Mouse (Mus musculus) right cerebral cortex, postnatal 4 days (tissue): ENCODE data around the gene Ndufv2.
"Not testable (repeated sequence)": the region's sequence is repeated elsewhere in the genome, so short reads cannot be mapped to it uniquely, and the experiment has no call there.

Source experiments
- DNase-seq: peaks from one replicate; pipeline ENCODE4 v3.0.0-alpha.2; 2022

Gene Ndufv2

DNA sequence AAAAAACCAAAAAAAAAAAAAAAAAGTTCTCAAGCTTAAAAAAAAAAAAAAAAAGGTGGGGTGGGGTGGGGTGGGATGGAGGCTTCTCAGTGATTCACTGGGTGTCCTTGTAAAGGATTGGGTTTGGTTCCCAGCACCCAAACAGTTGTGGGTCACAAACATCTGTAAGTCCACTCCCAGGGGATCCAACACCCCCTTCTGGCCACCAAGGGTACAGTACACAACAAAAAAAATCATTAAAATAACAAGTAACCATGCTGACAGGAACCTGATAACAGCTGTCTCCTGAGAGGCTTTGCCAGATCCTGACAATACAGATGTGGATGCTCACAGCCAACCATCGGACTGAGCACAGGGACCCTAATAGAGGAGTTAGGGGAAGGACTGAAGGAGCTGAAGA is 16.9 kb downstream of the Ndufv2 start:
- no peak for DNase-seq

- no peak for DNase-seq
These were observed 23.9 kb downstream of the Ndufv2 start for GRCm38 (mm10) chr17:66077437-66077850.

DNA sequence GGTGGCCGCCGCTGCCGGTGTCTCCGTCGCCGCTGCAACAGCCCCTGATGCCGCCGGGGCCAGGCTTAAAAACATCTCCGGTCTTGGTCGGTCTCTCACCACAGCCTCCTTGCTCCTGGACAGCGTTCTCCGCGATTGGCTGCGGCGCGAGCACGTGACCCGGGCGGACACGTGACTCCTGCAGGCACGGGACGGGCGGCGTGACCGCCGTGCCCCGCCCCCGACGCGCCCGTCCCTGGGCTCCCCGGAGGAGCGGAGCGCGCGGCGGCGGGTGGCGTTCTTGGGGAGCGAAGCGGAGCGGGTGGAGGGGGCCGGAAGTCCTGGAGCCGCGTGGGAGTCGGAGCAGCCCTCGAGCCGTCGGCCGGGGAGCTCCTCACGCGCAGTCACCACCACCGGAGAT is 24.4 kb downstream of the Ndufv2 start, which contains the start of gene Ankrd12:
Gene Ankrd12, minus strand, starts transcription at position 156 of the 400 bp plus-strand sequence.
- peak; percentile 95 for DNase-seq

GRCm38 (mm10) chr17:66076174-66076927 is 25.0 kb downstream of the Ndufv2 start:
- DNase-seq, result peak; percentile 52

GRCm38 (mm10) chr17:66075827-66076173 is 25.6 kb downstream of the Ndufv2 start:
- no peak for DNase-seq

DNA sequence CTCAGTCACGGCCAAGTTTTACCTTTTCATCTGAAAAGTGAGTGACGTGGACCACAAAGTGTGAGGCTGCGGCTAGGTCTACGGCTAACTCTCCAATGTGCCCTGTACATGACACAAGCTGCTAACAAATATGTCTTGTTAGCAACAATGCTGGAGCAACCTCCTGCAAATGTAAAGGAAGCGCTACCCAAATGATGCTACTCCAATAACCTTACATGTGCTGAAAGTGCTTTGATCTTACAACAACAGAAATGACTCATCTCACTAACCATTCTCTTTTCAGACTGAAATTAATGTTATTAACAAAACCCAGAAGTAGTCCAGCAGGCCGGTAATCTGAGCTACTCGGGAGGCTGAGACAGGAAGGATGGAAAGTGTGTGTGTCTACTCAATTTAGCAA is 27.4 kb downstream of the Ndufv2 start:
- DNase-seq, result no peak

GRCm38 (mm10) chr17:66069036-66069435 is 32.3 kb downstream of the Ndufv2 start:
- not testable (repeated sequence) for DNase-seq

- DNase-seq, result no peak
These were observed 36.2 kb downstream of the Ndufv2 start for GRCm38 (mm10) chr17:66065115-66065514.

DNA sequence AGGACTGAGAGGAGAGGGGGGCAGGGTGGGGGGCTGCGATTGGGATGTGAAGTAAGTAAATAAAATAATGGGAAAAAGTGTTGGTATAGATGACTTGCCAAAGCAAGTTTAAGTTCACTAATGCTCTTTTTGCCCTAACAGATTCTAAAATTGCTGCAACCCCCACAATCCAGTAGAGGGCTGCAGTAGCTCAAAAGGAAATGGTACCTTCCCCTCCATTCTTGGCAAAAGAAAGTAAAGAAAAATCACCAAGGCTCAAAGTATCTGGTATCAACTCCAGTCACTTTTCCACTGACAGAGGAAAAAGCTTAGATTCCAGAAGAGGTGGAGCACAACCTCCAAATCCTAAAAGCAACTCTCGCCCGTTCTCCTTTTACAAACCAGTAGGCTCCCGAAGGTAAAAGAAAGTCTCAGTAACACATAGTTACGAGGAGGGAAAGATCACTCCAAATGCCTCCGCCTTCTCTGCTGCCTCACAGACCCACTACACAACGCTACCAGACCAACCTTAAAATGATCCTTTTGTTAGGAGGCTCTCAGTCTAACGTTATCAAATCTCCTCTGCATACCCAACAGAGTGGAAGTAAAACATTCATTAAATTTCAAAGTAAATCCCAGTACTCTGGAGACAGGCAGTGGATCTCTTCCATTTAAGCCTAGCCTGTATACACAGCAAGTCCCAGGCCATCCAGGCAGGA is 40.0 kb downstream of the Ndufv2 start:
- no peak for DNase-seq

DNA sequence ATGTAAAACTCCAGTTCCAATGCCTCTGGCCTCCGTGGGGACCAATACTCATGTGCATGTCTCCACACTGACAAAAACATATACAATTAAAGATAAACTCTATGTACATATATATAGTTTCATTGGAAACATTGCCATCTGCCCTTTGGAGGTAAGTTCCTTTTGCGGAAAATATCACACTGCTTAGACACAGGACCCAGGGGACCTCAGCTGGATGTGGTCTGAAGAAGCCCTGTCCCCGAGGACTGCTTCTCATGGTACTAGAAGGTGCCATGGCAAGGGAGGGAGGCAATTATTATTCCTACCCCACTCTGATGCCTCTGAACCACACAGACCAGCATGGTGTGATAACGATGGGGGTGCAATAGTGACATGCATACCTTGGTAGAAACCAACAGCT is 43.2 kb downstream of the Ndufv2 start:
- DNase-seq, result no peak

DNA sequence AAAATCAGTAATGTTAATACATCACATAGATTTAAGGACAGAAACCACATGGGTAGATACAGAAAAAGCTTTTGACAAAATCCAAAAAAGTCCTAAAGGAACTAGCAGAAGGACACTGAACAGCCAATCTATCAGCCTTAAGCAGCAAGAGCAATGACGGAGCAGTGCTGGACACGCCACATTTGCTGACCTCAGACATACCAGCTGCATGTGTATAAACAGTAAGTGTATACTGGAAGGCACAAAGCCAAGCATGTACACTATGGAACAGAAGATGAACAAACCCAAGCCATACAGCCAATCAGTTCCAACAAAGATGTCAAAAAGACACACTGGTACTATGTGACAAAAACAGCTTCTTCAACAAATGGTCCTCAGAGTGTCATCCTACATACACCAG is 44.2 kb downstream of the Ndufv2 start:
- no peak for DNase-seq

DNA sequence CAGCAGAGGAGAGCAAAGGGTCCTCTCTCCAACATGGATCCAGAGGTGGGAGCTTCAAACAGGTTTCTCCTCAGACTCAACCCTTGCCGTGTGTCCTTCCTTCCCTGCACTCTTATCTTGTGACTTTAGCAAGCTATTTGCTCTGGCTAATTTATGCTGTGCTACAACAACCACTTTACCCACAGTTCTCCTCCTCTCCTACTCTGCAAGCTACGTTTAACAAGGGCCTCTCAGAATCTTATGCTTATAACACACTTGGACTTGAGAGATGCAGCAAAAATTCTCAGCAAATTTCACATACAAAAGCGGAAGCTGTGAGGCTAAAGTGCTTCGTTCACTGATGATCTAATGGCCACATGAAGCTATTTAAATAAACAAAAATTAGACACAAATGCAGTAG is 48.0 kb downstream of the Ndufv2 start:
- DNase-seq, result no peak

GRCm38 (mm10) chr17:66048795-66049194 is 52.6 kb downstream of the Ndufv2 start:
- DNase-seq, result no peak

GRCm38 (mm10) chr17:66048199-66048598 is 53.2 kb downstream of the Ndufv2 start:
- DNase-seq, result no peak

- DNase-seq, result not testable (repeated sequence)
These were observed 57.7 kb downstream of the Ndufv2 start for GRCm38 (mm10) chr17:66043679-66044078.

DNA sequence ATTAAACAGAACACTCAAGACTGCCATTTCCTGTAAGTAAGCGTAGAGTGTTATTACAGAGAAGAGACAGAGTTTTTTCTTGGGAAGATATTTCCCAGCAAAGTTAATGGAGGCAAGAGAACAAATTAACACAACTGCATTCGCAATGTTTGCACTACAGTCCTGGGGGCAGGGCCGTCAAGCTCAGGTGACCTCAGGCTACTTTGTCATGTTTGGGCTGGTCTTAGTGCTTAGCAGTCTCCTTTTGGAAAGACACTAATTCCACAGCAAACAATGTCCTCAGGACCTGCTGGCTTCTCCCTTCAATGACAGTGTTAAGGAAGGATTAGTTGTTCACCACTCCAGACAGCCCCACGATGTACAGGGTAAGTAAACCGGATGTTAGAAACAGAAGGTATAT is 60.3 kb downstream of the Ndufv2 start:
- DNase-seq, result no peak

GRCm38 (mm10) chr17:66033239-66033638 is 68.1 kb downstream of the Ndufv2 start:
- DNase-seq, result no peak

DNA sequence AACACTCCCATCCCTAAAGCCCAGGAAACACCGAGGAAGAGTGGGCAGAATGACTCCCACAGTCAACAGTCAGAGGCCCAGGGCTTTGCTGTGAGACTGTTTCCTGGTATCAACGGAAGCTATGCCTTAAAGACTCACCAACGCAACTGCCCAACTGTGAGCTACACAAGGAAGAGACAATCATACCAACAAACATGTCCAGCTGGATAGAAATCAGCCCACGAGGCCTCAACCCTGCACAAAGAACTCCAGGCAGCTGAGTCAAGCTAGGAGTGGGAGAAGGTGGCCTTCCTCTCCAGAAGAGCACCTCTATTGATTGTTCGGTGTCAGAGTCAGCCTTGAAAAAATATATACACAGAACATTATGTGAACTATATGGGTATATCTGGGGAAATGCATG is 69.4 kb downstream of the Ndufv2 start:
- no peak for DNase-seq
